Mouse (Mus musculus) forebrain, embryonic 11.5 days (tissue): Measurements from ENCODE around the gene Pitpnc1. TPM values are rescaled to one million over a fixed set of nuclear protein-coding genes. Genes with fewer than 3 reads are reported as not detected.

Experiments used
- ATAC-seq: fragments of 200-750 bp; cut with Nextera tagmentation; replicated peaks from 2 replicates; pipeline ENCODE4 v1.8.0; 2017; ENCODE audit warnings: moderate TSS enrichment; ENCODE audit not compliant: low FRiP score
- DNase-seq: peaks from one replicate; pipeline ENCODE4 v3.0.0-alpha.2; 2017; ENCODE audit warnings: low spot score
- H3K27ac ChIP-seq: fragments of 300-500 bp; sonication (generic); 2 replicates; pipeline ENCODE4 v1.5.1; 2014; ENCODE audit warnings: low read depth, low read length
- H3K27me3 ChIP-seq: fragments of 300-500 bp; sonication (generic); 2 replicates; pipeline ENCODE4 v1.6.1; 2014; ENCODE audit warnings: mild to moderate bottlenecking, low read length, mixed read lengths; ENCODE audit not compliant: control insufficient read depth, insufficient read depth
- H3K36me3 ChIP-seq: fragments of 300-500 bp; sonication (generic); 2 replicates; pipeline ENCODE4 v1.6.1; 2014; ENCODE audit warnings: mild to moderate bottlenecking, low read length, moderate library complexity, mixed read lengths; ENCODE audit not compliant: control insufficient read depth, insufficient read depth
- H3K4me1 ChIP-seq: fragments of 300-500 bp; sonication (generic); replicated peaks from 2 replicates; pipeline ENCODE4 v1.6.1; 2014; ENCODE audit warnings: low read length, mixed read lengths; ENCODE audit not compliant: control insufficient read depth, insufficient read depth
- H3K4me2 ChIP-seq: fragments of 300-500 bp; sonication (generic); 2 replicates; pipeline ENCODE4 v1.6.1; 2014; ENCODE audit warnings: low read depth, mild to moderate bottlenecking, low read length, moderate library complexity, mixed read lengths; ENCODE audit not compliant: severe bottlenecking
- H3K4me3 ChIP-seq: fragments of 300-500 bp; sonication (generic); 2 replicates; pipeline ENCODE4 v1.5.1; 2014; ENCODE audit warnings: low read depth, low read length
- H3K9ac ChIP-seq: fragments of 300-500 bp; sonication (generic); 2 replicates; pipeline ENCODE4 v1.6.1; 2014; ENCODE audit warnings: low read length
- H3K9me3 ChIP-seq: fragments of 300-500 bp; sonication (generic); 2 replicates; pipeline ENCODE4 v1.6.1; 2016; ENCODE audit warnings: low read length, mixed read lengths; ENCODE audit not compliant: control insufficient read depth
- WGBS: fragments of 180-500 bp; shearing (Covaris S2); extraction: QIAGEN DNeasy Blood & Tissue Kit; methylation state at CpG from one replicate; pipeline ENCODE4 v1.1.7; 2014; 5-methylcytosine and 5-hydroxymethylcytosine counted together
- polyA plus RNA-seq: library from polyadenylated mRNA; unstranded; fragments of >200 nt; fragmentation: Nextera tagmentation; extraction: Ambion mirVana; gene quantifications from 2 replicates; pipeline ENCODE4 v1.2.1, GENCODE M21; 2014

The Pitpnc1 gene
- polyA plus RNA-seq, 1 experiment from 2014 or later = 35.7 TPM

- Histone ChIP-seq H3K27ac (no peak overlapping the region), H3K4me3 (no peak overlapping the region), H3K27me3 (no peaks in the 10 kb centered on the region), H3K36me3 (no peaks in the 10 kb centered on the region), H3K9me3 (no peaks in the 10 kb centered on the region), H3K4me2 (no peak overlapping the region), H3K4me1 (no peaks in the 10 kb centered on the region), H3K9ac (no peak overlapping the region)
- 90% methylated on average over 11 of the region's 11 CpGs for WGBS
- no peak for ATAC-seq
- no peak for DNase-seq
Measured at GRCm38 (mm10) chr11:107201773-107202172, 268.7 kb downstream of the Pitpnc1 start.

GRCm38 (mm10) chr11:107199281-107199680 lies 271.2 kb downstream of the Pitpnc1 start:
- ATAC-seq = no peak
- no peaks in the 10 kb centered on the region for H3K4me1 ChIP-seq
- no peak overlapping the region for H3K9ac ChIP-seq
- H3K27me3 ChIP-seq = no peaks in the 10 kb centered on the region
- H3K9me3 ChIP-seq = no peaks in the 10 kb centered on the region
- H3K27ac ChIP-seq = no peak overlapping the region
- no peaks in the 10 kb centered on the region for H3K36me3 ChIP-seq
- no peak for DNase-seq
- WGBS = 86% methylated on average over 5 of the region's 5 CpGs
- H3K4me3 ChIP-seq = no peak overlapping the region
- no peak overlapping the region for H3K4me2 ChIP-seq

- H3K4me3 ChIP-seq = no peak overlapping the region
- no peak overlapping the region for H3K27ac ChIP-seq
- 90% methylated on average over 2 of the region's 2 CpGs for WGBS
- no peak overlapping the region for H3K4me2 ChIP-seq
- H3K9me3 ChIP-seq = no peaks in the 10 kb centered on the region
- ATAC-seq = no peak
- H3K4me1 ChIP-seq = no peaks in the 10 kb centered on the region
- no peak overlapping the region for H3K9ac ChIP-seq
- DNase-seq = no peak
- no peaks in the 10 kb centered on the region for H3K27me3 ChIP-seq
- no peaks in the 10 kb centered on the region for H3K36me3 ChIP-seq
Measured at GRCm38 (mm10) chr11:107195334-107195733, 275.2 kb downstream of the Pitpnc1 start.

- DNase-seq (no peak), ATAC-seq (no peak)
- 0 out of 2 replicates have a peak, but pooled peaks cover 3% of the 10 kb centered on the region for H3K4me1 ChIP-seq
- H3K9ac ChIP-seq = no peak overlapping the region
- no peak overlapping the region for H3K27ac ChIP-seq
- H3K9me3 ChIP-seq = no peaks in the 10 kb centered on the region
- no peaks in the 10 kb centered on the region; the same call in 1 of the 2 replicates for H3K36me3 ChIP-seq
- 86% methylated on average over 2 of the region's 2 CpGs for WGBS
- no peak overlapping the region for H3K4me2 ChIP-seq
- no peaks in the 10 kb centered on the region for H3K27me3 ChIP-seq
- no peak overlapping the region for H3K4me3 ChIP-seq
Measured at GRCm38 (mm10) chr11:107190376-107190775, 280.1 kb downstream of the Pitpnc1 start.

- Histone ChIP-seq H3K9ac (peak within 1 kb of the TSS; percentile 73), H3K27me3 (no peaks in the 10 kb centered on the region), H3K4me1 (0 out of 2 replicates have a peak, but pooled peaks cover 3% of the 10 kb centered on the region), H3K4me2 (peak within 1 kb of the TSS; percentile 79), H3K4me3 (peak within 1 kb of the TSS; percentile 66), H3K27ac (no peak within 1 kb of the TSS), H3K36me3 (no peaks in the 10 kb centered on the region; the same call in 1 of the 2 replicates), H3K9me3 (no peaks in the 10 kb centered on the region)
- DNase-seq (peak; percentile 99), ATAC-seq (peak; percentile 97)
- under 1% methylated on average over 62 of the region's 62 CpGs for WGBS
Measured at GRCm38 (mm10) chr11:107188565-107189552, 281.6 kb downstream of the Pitpnc1 start, which contains the start of gene Nol11. Gene Nol11, minus strand, starts transcription at chr11:107189381.

GRCm38 (mm10) chr11:107183777-107184176 lies 286.7 kb downstream of the Pitpnc1 start:
- WGBS = 90% methylated on average over 8 of the region's 8 CpGs
- DNase-seq (no peak), ATAC-seq (no peak)
- peaks cover 4% of the 10 kb centered on the region; the same call in 1 of the 2 replicates for H3K36me3 ChIP-seq
- H3K27me3 ChIP-seq = no peaks in the 10 kb centered on the region
- H3K9me3 ChIP-seq = no peaks in the 10 kb centered on the region
- no peak overlapping the region for H3K4me3 ChIP-seq
- no peak overlapping the region for H3K27ac ChIP-seq
- H3K9ac ChIP-seq = no peak overlapping the region
- H3K4me1 ChIP-seq = 0 out of 2 replicates have a peak, but pooled peaks cover 3% of the 10 kb centered on the region
- no peak overlapping the region for H3K4me2 ChIP-seq

- H3K4me1 ChIP-seq = no peaks in the 10 kb centered on the region
- WGBS = 88% methylated on average over 4 of the region's 4 CpGs
- no peak overlapping the region for H3K4me3 ChIP-seq
- no peak for DNase-seq
- no peaks in the 10 kb centered on the region for H3K27me3 ChIP-seq
- peaks cover 4% of the 10 kb centered on the region; the same call in 1 of the 2 replicates for H3K36me3 ChIP-seq
- H3K9me3 ChIP-seq = no peaks in the 10 kb centered on the region
- no peak overlapping the region for H3K4me2 ChIP-seq
- no peak overlapping the region for H3K9ac ChIP-seq
- no peak overlapping the region for H3K27ac ChIP-seq
- no peak for ATAC-seq
Measured at GRCm38 (mm10) chr11:107161215-107161614, 309.3 kb downstream of the Pitpnc1 start.

- no peak overlapping the region for H3K27ac ChIP-seq
- H3K9me3 ChIP-seq = no peaks in the 10 kb centered on the region
- H3K9ac ChIP-seq = no peak overlapping the region
- no peaks in the 10 kb centered on the region for H3K36me3 ChIP-seq
- no peak overlapping the region for H3K4me3 ChIP-seq
- DNase-seq (no peak), ATAC-seq (no peak)
- H3K4me1 ChIP-seq = no peaks in the 10 kb centered on the region
- WGBS = 50% methylated on average over 1 of the region's 1 CpGs
- H3K27me3 ChIP-seq = no peaks in the 10 kb centered on the region
- no peak overlapping the region for H3K4me2 ChIP-seq
Measured at GRCm38 (mm10) chr11:107159034-107159433, 311.5 kb downstream of the Pitpnc1 start.
